Mouse (Mus musculus) ovary, adult 18-20 months (tissue): ENCODE data around the gene Zfp111.

Source experiments
- DNase-seq: peaks from one replicate; pipeline ENCODE4 v3.0.0; 2022; ENCODE audit warnings: low spot score, mixed read lengths

The Zfp111 gene

GRCm38 (mm10) chr7:24211343-24211742, at the start of gene Zfp111:
TSS of gene Zfp111 (minus strand) at chr7:24211443.
- no peak for DNase-seq

- no peak for DNase-seq
Observed at GRCm38 (mm10) chr7:24260000-24260312, 48.7 kb upstream of the Zfp111 start.

DNA sequence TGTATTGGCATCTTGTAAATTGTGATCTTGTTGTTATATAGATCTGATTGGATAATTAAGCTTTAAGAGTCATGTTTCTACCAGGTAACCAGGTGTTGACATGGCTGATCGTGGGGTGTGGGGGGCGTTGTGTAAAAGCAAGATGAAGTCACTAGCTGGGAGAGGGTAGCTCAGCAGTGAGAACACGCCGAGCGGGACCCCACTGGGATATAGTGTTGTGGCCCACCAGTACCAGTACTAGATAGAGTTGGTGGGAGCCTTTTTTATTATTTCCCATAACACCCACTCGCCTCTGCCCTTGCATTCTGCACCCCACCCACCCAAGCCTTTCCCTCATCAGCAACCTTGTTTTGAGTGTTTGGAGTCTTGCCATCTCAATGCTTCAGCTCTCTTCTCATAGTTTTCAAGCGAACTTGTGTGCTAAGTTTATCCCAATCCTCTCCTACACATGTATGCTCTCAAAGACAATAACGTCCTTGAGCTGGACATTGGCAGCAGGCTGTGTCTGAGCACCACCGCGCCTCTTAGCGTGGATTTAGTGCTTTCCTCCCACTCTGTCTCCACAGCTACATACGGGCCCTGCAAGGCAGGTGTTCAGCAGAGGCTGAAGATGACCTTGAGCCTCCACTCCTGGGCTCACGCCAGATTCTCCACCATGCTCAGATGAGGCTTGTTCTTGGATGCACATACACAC, 48.2 kb upstream of the Zfp111 start:
- DNase-seq: no peak

GRCm38 (mm10) chr7:24254633-24255474, 43.6 kb upstream of the Zfp111 start, which contains the start of gene Zfp108:
TSS of gene Zfp108 (plus strand) at chr7:24254794.
- peak; percentile 74 for DNase-seq

GRCm38 (mm10) chr7:24253779-24254615, 42.8 kb upstream of the Zfp111 start:
- DNase-seq: no peak

- DNase-seq: peak; percentile 28
Observed at GRCm38 (mm10) chr7:24237040-24237791, 26.0 kb upstream of the Zfp111 start, which contains the start of gene Zfp109. TSS of gene Zfp109 (minus strand) at chr7:24237560.

GRCm38 (mm10) chr7:24210296-24210695, 947 bp downstream of the Zfp111 start:
- no peak for DNase-seq

- DNase-seq: no peak
Observed at GRCm38 (mm10) chr7:24208282-24208886, 2.9 kb downstream of the Zfp111 start.

GRCm38 (mm10) chr7:24207488-24208261, 3.6 kb downstream of the Zfp111 start:
- DNase-seq: peak; percentile 55

- no peak for DNase-seq
Observed at GRCm38 (mm10) chr7:24196961-24197360, 14.3 kb downstream of the Zfp111 start.

- DNase-seq: no peak
Observed at GRCm38 (mm10) chr7:24193157-24193556, 18.1 kb downstream of the Zfp111 start.

- no peak for DNase-seq
Observed at GRCm38 (mm10) chr7:24191361-24191760, 19.9 kb downstream of the Zfp111 start.

GRCm38 (mm10) chr7:24189571-24189944, 21.7 kb downstream of the Zfp111 start:
- DNase-seq: no peak

GRCm38 (mm10) chr7:24188901-24189570, 22.2 kb downstream of the Zfp111 start:
- no peak for DNase-seq

DNA sequence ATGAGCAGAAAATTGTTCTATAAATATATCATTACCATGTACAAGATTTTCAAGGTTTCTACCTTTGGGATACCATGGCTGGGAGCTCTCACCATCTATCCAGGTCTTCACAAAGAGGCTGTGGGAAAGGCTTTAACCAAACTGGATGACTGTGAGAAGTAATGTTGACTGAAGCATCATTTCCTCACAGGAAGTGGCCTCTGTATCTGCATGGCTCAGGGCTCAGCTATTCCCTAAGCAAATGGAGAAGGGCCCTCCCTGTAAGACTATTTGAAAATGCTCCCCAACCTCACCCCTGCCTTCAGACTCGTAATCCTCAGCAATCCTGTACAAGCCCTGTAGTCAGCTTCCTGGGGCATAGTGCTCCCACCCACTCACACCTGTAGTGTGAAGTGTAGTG, 23.6 kb downstream of the Zfp111 start:
- no peak for DNase-seq

- DNase-seq: no peak
Observed at GRCm38 (mm10) chr7:24175337-24175711, 35.9 kb downstream of the Zfp111 start.

DNA sequence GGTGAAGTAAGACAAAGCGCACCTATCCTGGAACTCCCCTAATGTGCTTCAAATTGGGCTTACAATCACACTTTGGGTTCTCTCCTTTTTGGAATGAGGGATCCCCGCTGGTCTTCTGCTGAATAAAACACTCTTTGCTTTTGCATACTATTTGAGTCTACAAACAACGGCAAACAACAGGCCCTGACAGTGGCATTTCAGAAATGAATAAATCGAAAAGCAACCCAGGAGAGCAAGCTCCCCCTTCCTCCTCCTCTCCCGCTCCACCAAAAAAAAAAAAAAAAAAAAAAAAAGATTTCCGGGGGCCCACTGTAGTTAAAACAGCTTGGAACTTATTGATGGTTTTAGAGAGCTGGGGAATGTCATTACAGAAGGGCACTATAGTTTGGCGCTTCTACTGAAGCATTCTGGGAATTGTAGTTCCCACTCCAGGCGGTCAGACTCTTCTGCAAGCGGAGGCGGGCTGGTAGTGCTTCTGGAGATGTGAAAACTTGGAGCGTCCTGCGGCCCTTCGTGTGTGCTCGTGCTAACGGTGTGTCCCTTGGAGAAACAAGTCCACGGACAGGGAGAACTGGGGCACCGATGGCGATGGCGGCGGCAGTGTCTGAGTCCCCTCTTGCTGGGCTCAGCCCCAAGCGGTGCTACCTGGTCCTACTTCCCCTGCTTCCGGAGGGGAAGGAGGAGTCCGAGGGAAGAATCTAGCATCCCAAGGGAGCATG, 36.5 kb downstream of the Zfp111 start, which contains the start of gene Zfp114:
TSS of gene Zfp114 (plus strand) at position 443 of the 719 bp plus-strand sequence.
- peak; percentile 9 for DNase-seq

DNA sequence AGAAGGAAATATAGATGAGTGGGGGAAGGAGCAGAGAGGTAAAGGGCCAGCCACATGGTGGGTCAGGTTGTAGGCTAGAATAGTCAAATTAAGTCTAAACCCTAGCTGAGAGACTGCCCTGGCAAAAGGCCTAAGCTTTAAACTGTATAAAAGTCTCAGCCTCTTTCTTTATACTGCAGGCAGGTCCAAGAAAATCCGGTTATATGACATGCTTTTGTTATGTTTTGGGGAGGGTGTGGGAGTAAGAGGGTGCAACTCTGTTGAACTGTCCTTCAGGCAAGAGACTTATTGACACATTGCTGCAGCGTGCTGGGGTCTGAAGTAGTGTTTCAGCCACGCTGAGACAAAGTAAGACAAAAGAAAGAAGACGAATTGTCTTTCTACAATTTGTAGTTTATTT, 39.1 kb downstream of the Zfp111 start:
- no peak for DNase-seq

- DNase-seq: no peak
Observed at GRCm38 (mm10) chr7:24153272-24153671, 58.0 kb downstream of the Zfp111 start.
